Mouse (Mus musculus): ENCODE measurements around the gene Ang6.
"Not testable (repeated sequence)": the region's sequence is repeated elsewhere in the genome, so short reads cannot be mapped to it uniquely, and the experiment has no call there.

DNA sequence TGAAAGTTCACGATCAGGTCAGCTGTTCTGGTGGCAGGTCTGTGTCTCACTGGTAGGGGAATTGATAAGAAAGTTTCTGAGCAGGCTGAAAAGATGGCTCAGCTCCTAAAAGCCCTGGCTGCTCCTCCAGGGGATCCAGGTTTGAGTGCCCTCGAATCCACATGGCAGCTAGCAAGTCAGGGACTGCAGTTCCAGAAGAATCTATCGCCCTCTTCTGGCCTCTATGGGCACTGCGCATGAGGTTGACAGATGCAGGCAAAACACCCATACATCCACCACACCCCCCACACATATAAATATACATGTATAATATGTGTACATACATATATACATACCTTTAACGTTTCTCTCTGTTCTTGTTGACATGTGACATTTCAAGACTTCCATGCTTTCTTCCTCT lies 14.7 kb downstream of the Ang6 start:
- TF ChIP-seq CTCF (IDR thresholded peaks at IDR 0.05; ENCODE audit: borderline replicate concordance, insufficient read depth, low read length) = peak; percentile 39; the same call in 1 of the 2 replicates
- not testable (repeated sequence) for TF ChIP-seq POLR2A (IDR thresholded peaks at IDR 0.05; ENCODE audit: low read depth, low read length)
